Mouse (Mus musculus) myocyte (in vitro differentiated cells): ENCODE results near the gene Tspan18.

Source experiments
- CEBPB ChIP-seq: IDR thresholded peaks from 2 replicates; pipeline ENCODE4 v1.6.1; 2011; ENCODE audit warnings: mild to moderate bottlenecking, moderate library complexity; ENCODE audit not compliant: poor library complexity, insufficient read depth, severe bottlenecking
- E2F4 ChIP-seq: IDR thresholded peaks from one replicate; pipeline ENCODE4 v1.6.1; 2011; ENCODE audit warnings: mild to moderate bottlenecking, control low read depth, moderate library complexity; ENCODE audit not compliant: insufficient read depth
- MAX ChIP-seq: IDR thresholded peaks from one replicate; pipeline ENCODE4 v1.6.1; 2011; ENCODE audit warnings: low read depth, mild to moderate bottlenecking, control low read depth
- MYOD1 ChIP-seq, 3 experiments: IDR thresholded peaks; one replicate each; pipeline ENCODE4 v1.6.1; 2011; ENCODE audit warnings: control low read depth in 2 of 3, low read depth in 2 of 3, mild to moderate bottlenecking in 2 of 3, moderate library complexity in 1 of 3; ENCODE audit not compliant: insufficient read length in 2 of 3, control insufficient read depth in 1 of 3
- MYOG ChIP-seq, 3 experiments: IDR thresholded peaks; one replicate each; pipeline ENCODE4 v1.6.1; 2011; ENCODE audit warnings: control low read depth in 2 of 3, low read depth in 2 of 3, mild to moderate bottlenecking in 2 of 3; ENCODE audit not compliant: insufficient read length in 2 of 3, control insufficient read depth in 1 of 3, insufficient read depth in 1 of 3
- POLR2A ChIP-seq: IDR thresholded peaks from one replicate; pipeline ENCODE4 v1.6.1; 2011; ENCODE audit warnings: low read depth, mild to moderate bottlenecking, control low read depth, moderate library complexity; ENCODE audit not compliant: insufficient read length
- POLR2AphosphoS2 ChIP-seq: IDR thresholded peaks from one replicate; pipeline ENCODE4 v1.6.1; 2011; ENCODE audit warnings: low read depth, control low read depth; ENCODE audit not compliant: insufficient read length
- REST ChIP-seq: IDR thresholded peaks from one replicate; pipeline ENCODE4 v1.6.1; 2011; ENCODE audit warnings: mild to moderate bottlenecking, control low read depth, moderate library complexity; ENCODE audit not compliant: insufficient read depth, insufficient read length
- SRF ChIP-seq: IDR thresholded peaks from one replicate; pipeline ENCODE4 v1.6.1; 2011; ENCODE audit warnings: low read depth; ENCODE audit not compliant: control insufficient read depth, insufficient read length
- TCF12 ChIP-seq: IDR thresholded peaks from one replicate; pipeline ENCODE4 v1.6.1; 2011; ENCODE audit warnings: mild to moderate bottlenecking, control low read depth; ENCODE audit not compliant: poor library complexity, insufficient read depth, severe bottlenecking
- TCF3 ChIP-seq: IDR thresholded peaks from one replicate; pipeline ENCODE4 v1.6.1; 2011; ENCODE audit warnings: low read depth, control low read depth; ENCODE audit not compliant: insufficient read length
- USF1 ChIP-seq: IDR thresholded peaks from one replicate; pipeline ENCODE4 v1.6.1; 2011; ENCODE audit warnings: low read depth, mild to moderate bottlenecking, control low read depth, moderate library complexity

DNA sequence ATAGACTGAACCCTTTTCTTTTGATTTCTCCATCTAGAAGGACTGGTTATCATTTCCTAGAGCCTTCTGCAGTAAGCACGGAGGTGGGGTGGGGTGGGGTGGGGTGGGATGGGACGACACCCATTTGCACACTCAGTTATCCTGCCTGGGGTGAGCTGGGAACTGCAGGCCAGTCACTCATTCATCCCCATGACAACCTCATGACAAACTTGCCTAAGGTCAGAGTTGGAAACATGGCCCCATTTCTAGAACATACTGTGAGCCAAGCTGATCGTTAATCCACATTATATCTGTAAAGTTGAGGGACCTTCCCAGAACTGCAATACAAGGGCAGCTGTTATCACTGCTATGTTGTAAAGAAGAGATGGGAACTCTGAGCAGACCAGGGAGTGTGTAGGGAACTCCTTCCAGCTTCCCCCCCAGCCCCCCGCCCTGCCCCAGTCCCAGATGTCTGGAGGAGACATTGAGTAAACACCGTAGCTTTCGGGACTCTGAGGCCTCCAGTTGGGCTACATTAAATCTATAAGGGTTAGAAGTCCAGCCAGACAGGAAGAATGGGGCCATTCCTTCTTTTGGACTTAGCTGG lies 170.5 kb downstream of the Tspan18 start:
- TF ChIP-seq MAX, result no peak
- TF ChIP-seq USF1, result no peak
- TF ChIP-seq POLR2AphosphoS2, result no peak
- TF ChIP-seq E2F4, result no peak
- no peak for TF ChIP-seq POLR2A
- TF ChIP-seq MYOD1 (IDR thresholded peaks at IDR 0.05; ENCODE audit: control insufficient read depth in 1 of 3, insufficient read length in 2 of 3, low read depth in 2 of 3), result no peak
- TF ChIP-seq SRF, result no peak
- no peak for TF ChIP-seq REST
- TF ChIP-seq TCF12, result no peak
- TF ChIP-seq CEBPB, result no peak
- no peak for TF ChIP-seq TCF3
- no peak for TF ChIP-seq MYOG (IDR thresholded peaks at IDR 0.05; ENCODE audit: control insufficient read depth in 1 of 3, insufficient read depth in 1 of 3, insufficient read length in 2 of 3, low read depth in 2 of 3)
